Mouse (Mus musculus): ENCODE data around the gene Syk.

- TF ChIP-seq CTCF (IDR thresholded peaks at IDR 0.05; ENCODE audit: extremely low read depth, insufficient read depth, insufficient read length, insufficient replicate concordance) (no peak), POLR2A (IDR thresholded peaks at IDR 0.05; ENCODE audit: low read depth, low read length) (peak; percentile 90)
Measured at GRCm38 (mm10) chr13:52582506-52582877, 481 bp upstream of the Syk start.
